Mouse (Mus musculus): ENCODE measurements around the gene Tie1. TPM values are rescaled to one million over a fixed set of nuclear protein-coding genes. Genes with fewer than 3 reads are reported as not detected.
"Not testable (repeated sequence)": the region's sequence is repeated elsewhere in the genome, so short reads cannot be mapped to it uniquely, and the experiment has no call there.

Gene Tie1
- polyA plus RNA-seq, 1 experiment from 2014 or later: 25.6 TPM

DNA sequence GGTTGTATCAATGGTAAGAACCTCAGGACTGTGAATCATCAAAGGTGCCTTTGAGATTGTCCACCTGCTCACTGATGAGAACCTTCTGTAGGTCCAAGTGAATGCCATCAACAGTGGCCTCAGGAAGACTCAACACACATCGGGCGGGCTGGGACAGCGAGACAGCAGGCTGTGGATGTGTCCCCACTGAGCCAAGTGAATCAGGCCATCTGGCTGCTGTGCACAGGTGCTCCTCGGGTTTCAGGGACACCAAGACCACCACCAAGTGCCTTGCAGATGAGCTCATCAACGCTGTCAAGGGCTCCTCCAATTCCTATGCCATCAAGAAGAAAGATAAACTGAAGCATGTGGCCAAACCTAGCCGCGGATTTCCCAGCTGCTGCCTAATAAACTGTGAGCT, 32.4 kb upstream of the Tie1 start:
- WGBS: 83% methylated on average over 7 of the region's 7 CpGs
- Histone ChIP-seq H3K9me3 (replicated peaks) (no peaks in the 10 kb centered on the region), H3K27ac (replicated peaks) (no peak overlapping the region), H3K36me3 (no peaks in the 10 kb centered on the region), H3K4me1 (peaks cover 4% of the 10 kb centered on the region; the same call in 1 of the 2 replicates), H3K27me3 (no peaks in the 10 kb centered on the region), H3K9ac (no peak overlapping the region), H3K4me3 (replicated peaks) (no peak overlapping the region), H3K4me2 (replicated peaks) (no peak overlapping the region)
- no peak for ATAC-seq (ENCODE audit: insufficient number of reproducible peaks, low FRiP score, low TSS enrichment, low read depth)

DNA sequence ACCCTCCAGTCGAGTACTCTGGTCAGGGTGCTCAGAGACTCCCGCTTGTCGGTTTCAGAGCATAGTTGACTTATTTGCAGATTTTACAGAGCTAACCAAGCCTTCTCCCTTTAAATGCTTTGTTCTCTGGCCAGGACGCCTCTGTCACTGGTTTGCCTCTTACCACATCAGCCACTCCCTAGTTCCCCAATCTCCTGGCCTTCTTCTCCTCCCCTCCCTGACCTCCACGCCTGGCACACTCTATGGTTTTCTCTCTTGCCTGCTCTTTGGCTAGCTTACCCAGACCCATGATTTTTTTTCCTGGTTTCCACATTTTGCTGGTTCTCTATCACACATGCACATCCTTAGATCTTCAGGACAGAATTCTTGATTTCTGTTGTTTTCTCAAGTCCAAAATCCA, 28.3 kb upstream of the Tie1 start:
- Histone ChIP-seq H3K4me1 (peaks cover 10% of the 10 kb centered on the region; the same call in 1 of the 2 replicates), H3K4me3 (replicated peaks) (no peak overlapping the region), H3K36me3 (no peaks in the 10 kb centered on the region), H3K9me3 (replicated peaks) (no peaks in the 10 kb centered on the region), H3K4me2 (replicated peaks) (no peak overlapping the region), H3K27ac (replicated peaks) (no peak overlapping the region), H3K9ac (no peak overlapping the region), H3K27me3 (no peaks in the 10 kb centered on the region)
- no peak for ATAC-seq (ENCODE audit: insufficient number of reproducible peaks, low FRiP score, low TSS enrichment, low read depth)
- WGBS: 63% methylated on average over 5 of the region's 5 CpGs

DNA sequence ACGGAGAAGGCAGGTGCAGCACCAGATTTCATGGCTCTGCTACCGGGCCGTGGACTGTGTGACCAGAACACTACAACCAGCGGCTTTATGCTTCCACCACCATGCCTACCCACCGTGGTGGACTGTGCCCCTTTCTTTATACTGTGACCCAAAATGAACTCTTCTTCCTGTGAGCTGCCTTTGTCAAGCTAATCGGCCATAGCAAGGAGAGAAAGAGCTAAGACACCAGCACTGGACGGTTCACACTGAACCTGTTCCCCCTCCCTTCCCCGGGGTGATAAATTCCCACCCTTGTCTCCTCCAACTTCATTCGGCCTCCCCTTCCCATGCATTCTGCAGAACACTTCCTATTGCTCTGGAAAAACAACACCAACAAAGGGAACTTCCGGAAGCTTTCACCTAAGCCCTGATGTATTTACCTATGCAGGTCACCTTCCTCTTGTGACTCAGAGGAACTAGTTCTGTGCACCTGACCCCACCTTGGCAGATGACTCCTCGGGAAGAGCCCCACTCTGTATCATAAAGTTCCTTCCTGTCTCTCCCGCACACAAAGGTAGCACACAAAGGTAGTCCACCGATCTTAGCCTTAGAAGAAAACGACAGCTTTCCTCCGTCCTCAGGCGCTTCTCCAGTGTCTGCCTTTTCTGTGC, 27.8 kb upstream of the Tie1 start:
- WGBS: 37% methylated on average over 16 of the region's 16 CpGs
- Histone ChIP-seq H3K27ac (replicated peaks) (no peak overlapping the region), H3K4me3 (replicated peaks) (no peak overlapping the region), H3K36me3 (no peaks in the 10 kb centered on the region), H3K27me3 (no peaks in the 10 kb centered on the region), H3K9ac (no peak overlapping the region), H3K4me2 (replicated peaks) (no peak overlapping the region), H3K9me3 (replicated peaks) (no peaks in the 10 kb centered on the region), H3K4me1 (peaks cover 10% of the 10 kb centered on the region; the same call in 1 of the 2 replicates)
- ATAC-seq (ENCODE audit: insufficient number of reproducible peaks, low FRiP score, low TSS enrichment, low read depth): no peak

DNA sequence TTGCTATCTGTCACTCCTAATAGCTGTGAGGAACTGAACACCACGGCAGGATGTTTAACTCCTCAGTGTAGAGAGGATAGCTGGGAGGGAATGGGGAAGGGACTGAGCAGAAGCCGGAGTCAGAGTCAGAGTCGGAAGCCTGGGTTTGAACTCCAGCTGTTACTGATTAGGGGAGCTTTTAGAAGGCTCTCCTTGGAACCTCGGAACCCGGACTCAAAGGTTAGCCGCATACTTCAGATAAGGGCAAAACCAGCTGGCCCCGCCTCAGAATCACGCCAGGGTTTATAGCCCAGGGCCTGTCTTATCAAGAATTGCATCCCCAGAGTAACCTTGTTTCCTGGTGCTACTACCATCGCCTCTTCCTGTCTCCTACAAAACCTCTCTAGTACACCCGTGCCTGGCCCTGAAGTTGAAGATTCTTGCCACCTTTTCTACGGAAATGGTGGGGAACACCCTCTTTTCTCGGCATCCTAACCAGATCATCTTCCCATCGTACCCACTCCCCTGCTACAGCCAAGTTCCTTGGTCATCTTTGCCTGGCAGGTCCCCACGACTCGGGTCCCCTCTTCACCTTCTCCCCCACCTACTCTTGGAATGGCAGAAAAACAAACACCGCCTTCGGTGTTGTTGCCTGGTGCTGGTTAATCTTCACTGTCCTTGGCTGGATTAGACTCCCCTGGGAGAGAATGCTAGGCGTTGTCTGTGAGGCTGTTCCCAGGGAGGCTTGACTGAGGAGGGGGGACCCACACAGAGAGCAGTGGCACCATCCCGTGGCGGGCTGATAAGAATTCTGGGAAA, 27.0 kb upstream of the Tie1 start:
- WGBS: 14% methylated on average over 20 of the region's 20 CpGs
- Histone ChIP-seq H3K4me2 (replicated peaks) (no peak overlapping the region), H3K4me1 (peaks cover 10% of the 10 kb centered on the region; the same call in 1 of the 2 replicates), H3K4me3 (replicated peaks) (no peak overlapping the region), H3K27me3 (no peaks in the 10 kb centered on the region), H3K27ac (replicated peaks) (no peak overlapping the region), H3K9me3 (replicated peaks) (no peaks in the 10 kb centered on the region), H3K9ac (no peak overlapping the region), H3K36me3 (no peaks in the 10 kb centered on the region)
- ATAC-seq (ENCODE audit: insufficient number of reproducible peaks, low FRiP score, low TSS enrichment, low read depth): no peak

DNA sequence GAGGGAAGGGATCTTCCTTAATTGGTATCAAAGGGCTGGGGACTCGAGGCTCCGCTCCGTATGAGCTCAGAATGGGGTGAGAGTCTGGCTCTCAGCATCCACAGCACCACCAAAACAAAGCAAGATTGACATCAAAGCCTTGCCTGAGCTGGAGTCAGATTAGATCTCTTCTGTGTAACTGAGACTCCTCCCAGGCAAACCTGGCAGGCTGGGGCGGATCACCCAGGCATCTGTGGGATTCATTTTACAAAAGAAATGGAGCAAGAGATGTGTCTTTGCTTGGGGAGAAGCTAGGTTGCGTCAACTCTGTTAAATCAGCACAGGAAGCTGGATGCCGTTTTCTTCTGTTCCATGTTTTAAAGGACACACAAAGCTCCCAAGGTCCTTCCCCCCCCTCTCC, 19.2 kb upstream of the Tie1 start:
- WGBS: 7% methylated on average over 6 of the region's 6 CpGs
- H3K9me3 ChIP-seq (replicated peaks): no peaks in the 10 kb centered on the region
- no peak overlapping the region for H3K4me2 ChIP-seq (replicated peaks)

DNA sequence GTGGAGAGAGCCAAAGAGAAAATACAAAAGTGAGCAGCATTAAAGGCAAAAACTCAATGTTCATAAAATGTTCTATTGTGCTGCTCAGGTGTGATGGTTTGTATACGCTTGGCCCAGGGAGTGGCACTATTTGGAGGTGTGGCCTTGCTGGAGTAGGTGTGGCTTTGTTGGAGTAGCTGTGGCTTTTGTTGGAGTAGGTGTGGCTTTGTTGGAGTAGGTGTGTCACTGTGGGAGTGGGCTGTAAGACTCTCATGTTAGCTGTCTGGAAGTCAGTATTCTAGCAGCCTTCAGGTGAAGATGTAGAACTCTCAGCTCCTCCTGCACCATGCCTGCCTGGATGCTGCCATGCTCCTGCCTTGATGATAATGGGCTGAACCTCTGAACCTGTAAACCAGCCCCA, 17.3 kb upstream of the Tie1 start:
- not testable (repeated sequence) for H3K4me2 ChIP-seq (replicated peaks); H3K9me3 ChIP-seq (replicated peaks); H3K27me3 ChIP-seq; H3K36me3 ChIP-seq; H3K4me3 ChIP-seq (replicated peaks); ATAC-seq (ENCODE audit: insufficient number of reproducible peaks, low FRiP score, low TSS enrichment, low read depth); H3K27ac ChIP-seq (replicated peaks); H3K9ac ChIP-seq; H3K4me1 ChIP-seq
- 76% methylated on average over 1 of the region's 1 CpGs for WGBS

More for the DNA sequence above, 19.2 kb upstream of the Tie1 start:
- H3K36me3 ChIP-seq: no peaks in the 10 kb centered on the region
- H3K9ac ChIP-seq: no peak overlapping the region
- no peak overlapping the region; the same call in 1 of the 2 replicates for H3K27ac ChIP-seq (replicated peaks)
- no peaks in the 10 kb centered on the region for H3K4me1 ChIP-seq
- H3K4me3 ChIP-seq (replicated peaks): no peak overlapping the region
- no peaks in the 10 kb centered on the region for H3K27me3 ChIP-seq
- ATAC-seq (ENCODE audit: insufficient number of reproducible peaks, low FRiP score, low TSS enrichment, low read depth): no peak

DNA sequence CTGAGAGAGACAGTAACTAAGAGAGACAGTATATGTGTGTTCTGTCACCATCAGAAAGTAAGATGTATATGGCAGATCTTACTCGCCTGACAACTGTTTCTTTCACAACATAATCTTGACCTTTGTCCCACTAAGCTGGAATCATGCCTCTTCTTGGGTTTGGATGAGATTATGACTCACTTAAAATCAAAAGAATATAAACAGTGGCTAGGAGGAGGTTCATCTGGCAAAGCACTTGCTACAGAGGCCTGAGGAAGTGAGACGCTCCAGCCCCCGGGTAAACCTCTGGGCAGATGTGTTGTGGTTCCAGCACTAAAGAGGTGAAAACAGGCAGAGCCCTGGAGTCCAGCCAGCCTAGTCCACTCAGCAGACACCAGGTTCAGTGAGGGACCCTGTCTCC, 15.7 kb upstream of the Tie1 start:
- no peaks in the 10 kb centered on the region for H3K27me3 ChIP-seq
- no peak for ATAC-seq (ENCODE audit: insufficient number of reproducible peaks, low FRiP score, low TSS enrichment, low read depth)
- H3K9ac ChIP-seq: no peak overlapping the region
- H3K27ac ChIP-seq (replicated peaks): no peak overlapping the region
- no peak overlapping the region for H3K4me3 ChIP-seq (replicated peaks)
- no peaks in the 10 kb centered on the region for H3K9me3 ChIP-seq (replicated peaks)
- 52% methylated on average over 3 of the region's 3 CpGs for WGBS
- no peaks in the 10 kb centered on the region for H3K36me3 ChIP-seq
- no peaks in the 10 kb centered on the region for H3K4me1 ChIP-seq
- no peak overlapping the region for H3K4me2 ChIP-seq (replicated peaks)

DNA sequence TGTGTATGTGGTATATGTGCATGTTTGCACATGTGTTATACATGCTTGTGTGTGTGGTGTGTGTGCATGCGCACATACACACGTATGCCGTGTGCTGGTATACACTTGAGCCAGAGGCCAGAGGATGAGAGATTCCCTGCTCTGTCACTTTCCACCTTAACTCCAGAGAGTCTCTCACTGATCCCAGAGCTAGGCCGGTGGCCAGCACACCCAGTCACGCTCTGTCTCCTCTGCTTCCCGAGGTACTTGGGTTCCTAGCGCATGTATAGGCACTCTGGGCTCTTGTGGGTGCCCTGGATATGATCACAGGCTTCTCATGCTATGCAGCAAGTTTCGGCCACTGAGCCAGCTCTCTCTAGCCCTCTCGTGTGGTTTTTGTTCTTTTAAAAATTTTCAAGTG, 10.9 kb upstream of the Tie1 start:
- Histone ChIP-seq H3K27ac (replicated peaks) (no peak overlapping the region), H3K4me1 (no peaks in the 10 kb centered on the region), H3K9ac (no peak overlapping the region), H3K4me2 (replicated peaks) (no peak overlapping the region), H3K9me3 (replicated peaks) (no peaks in the 10 kb centered on the region), H3K27me3 (no peaks in the 10 kb centered on the region), H3K4me3 (replicated peaks) (no peak overlapping the region), H3K36me3 (no peaks in the 10 kb centered on the region)
- no peak for ATAC-seq (ENCODE audit: insufficient number of reproducible peaks, low FRiP score, low TSS enrichment, low read depth)
- 68% methylated on average over 9 of the region's 9 CpGs for WGBS

DNA sequence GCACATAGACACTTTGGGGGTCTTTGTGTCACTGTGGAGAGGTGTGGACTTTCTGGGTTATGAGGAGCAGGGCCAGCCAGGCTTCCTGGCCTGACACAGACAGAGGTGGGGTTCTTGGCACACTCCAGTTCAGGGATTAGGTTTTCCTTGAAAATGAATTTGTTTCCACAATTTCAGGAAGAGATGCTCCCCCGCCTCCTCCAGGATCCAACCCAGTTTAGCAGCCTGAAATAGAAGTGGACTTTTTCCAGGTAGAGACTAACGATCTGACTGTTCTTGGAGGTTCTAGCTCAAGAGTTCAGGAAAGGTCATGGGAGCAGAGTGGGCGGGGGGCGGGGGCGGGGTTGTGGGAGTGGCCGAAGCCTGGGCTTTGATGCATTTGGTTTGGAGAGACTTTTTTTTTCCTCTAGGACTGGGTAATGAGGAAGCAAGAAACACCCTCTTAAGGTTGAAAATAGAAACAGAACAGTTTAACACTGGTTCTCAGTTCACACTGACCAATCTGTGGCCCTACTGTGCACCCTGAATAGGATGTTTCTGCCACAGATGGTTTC, 10.4 kb upstream of the Tie1 start:
- H3K36me3 ChIP-seq: no peaks in the 10 kb centered on the region
- H3K27ac ChIP-seq (replicated peaks): no peak overlapping the region
- no peaks in the 10 kb centered on the region for H3K27me3 ChIP-seq
- H3K9ac ChIP-seq: no peak overlapping the region
- no peaks in the 10 kb centered on the region for H3K4me1 ChIP-seq
- no peak overlapping the region for H3K4me3 ChIP-seq (replicated peaks)
- no peaks in the 10 kb centered on the region for H3K9me3 ChIP-seq (replicated peaks)
- WGBS: 46% methylated on average over 6 of the region's 6 CpGs
- ATAC-seq (ENCODE audit: insufficient number of reproducible peaks, low FRiP score, low TSS enrichment, low read depth): no peak
- H3K4me2 ChIP-seq (replicated peaks): no peak overlapping the region

DNA sequence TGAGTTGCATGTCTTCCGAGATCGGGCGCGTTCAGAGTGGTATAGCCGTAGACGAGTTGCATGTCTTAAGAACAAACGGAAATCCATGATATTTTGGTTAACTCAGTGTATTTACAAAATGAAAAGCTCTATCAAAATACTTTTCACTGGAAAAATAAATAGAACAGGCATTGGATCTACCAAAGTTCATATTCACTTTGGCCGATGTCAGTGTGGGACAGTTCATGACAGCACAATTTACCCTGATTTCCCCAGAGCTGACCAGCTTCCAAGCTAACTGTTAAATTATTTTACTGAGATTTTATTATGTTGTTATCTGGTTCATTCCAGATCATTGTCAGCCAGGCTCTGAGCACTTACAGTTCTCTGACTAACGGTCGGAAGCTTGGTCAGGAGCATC, 600 bp upstream of the Tie1 start:
- Histone ChIP-seq H3K36me3 (no peaks in the 10 kb centered on the region), H3K9ac (no peak overlapping the region), H3K4me1 (no peaks in the 10 kb centered on the region), H3K9me3 (replicated peaks) (no peaks in the 10 kb centered on the region), H3K27ac (replicated peaks) (no peak overlapping the region), H3K27me3 (no peaks in the 10 kb centered on the region), H3K4me3 (replicated peaks) (no peak overlapping the region), H3K4me2 (replicated peaks) (no peak overlapping the region)
- ATAC-seq (ENCODE audit: insufficient number of reproducible peaks, low FRiP score, low TSS enrichment, low read depth): no peak
- WGBS: 84% methylated on average over 10 of the region's 10 CpGs

DNA sequence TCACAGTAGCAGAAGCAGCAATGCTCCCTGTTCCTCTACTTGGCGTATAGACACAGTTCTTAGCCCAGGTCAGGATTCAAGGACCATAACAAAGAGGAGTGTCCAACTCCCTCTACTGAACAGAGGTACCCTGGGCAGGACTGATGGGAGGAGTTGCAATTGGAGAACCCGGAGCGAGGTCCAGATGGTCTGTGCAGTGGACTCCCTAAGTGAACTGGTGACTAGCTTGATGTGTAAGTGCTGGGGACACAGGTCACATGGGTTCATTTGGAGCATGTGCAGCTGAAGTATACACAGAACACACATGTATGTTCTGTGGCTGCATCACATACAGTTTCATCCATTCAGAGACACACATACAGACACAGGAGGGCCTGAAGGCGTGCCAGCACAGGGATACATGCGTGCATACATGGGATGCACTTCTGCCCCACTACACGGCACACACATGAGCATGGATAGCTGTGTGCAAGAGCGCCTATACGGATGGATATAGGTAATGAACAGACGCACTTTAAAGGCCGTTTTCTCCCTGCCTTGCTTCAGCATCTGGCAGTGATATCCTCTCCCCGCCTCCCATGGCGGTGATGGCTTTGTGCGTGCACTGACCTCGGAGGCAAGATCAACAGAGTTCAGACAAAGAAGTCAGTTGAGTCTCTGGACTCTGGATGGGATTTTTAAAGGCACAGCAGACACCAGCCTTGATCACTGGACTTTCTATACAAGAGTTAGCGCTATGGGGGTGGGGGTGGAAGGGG, 12.9 kb downstream of the Tie1 start:
- ATAC-seq (ENCODE audit: insufficient number of reproducible peaks, low FRiP score, low TSS enrichment, low read depth): no peak
- H3K9ac ChIP-seq: no peak overlapping the region
- H3K4me1 ChIP-seq: no peaks in the 10 kb centered on the region
- no peak overlapping the region for H3K4me3 ChIP-seq (replicated peaks)
- no peak overlapping the region for H3K27ac ChIP-seq (replicated peaks)
- 33% methylated on average over 15 of the region's 15 CpGs for WGBS
- H3K4me2 ChIP-seq (replicated peaks): no peak overlapping the region
- H3K27me3 ChIP-seq: no peaks in the 10 kb centered on the region
- H3K36me3 ChIP-seq: no peaks in the 10 kb centered on the region
- H3K9me3 ChIP-seq (replicated peaks): no peaks in the 10 kb centered on the region

All from embryonic facial prominence, embryonic 15.5 days (tissue).